Mouse (Mus musculus) embryonic facial prominence, embryonic 15.5 days (tissue): ENCODE data around the gene Npb. TPM values are rescaled to one million over a fixed set of nuclear protein-coding genes. Genes with fewer than 3 reads are reported as not detected.

Source experiments
- ATAC-seq: fragments of 200-750 bp; cut with Nextera tagmentation; 2 replicates; pipeline ENCODE4 v1.8.0; 2017; ENCODE audit warnings: low read depth, moderate TSS enrichment; ENCODE audit not compliant: insufficient number of reproducible peaks, low FRiP score, low TSS enrichment
- H3K27ac ChIP-seq: fragments of 300-500 bp; sonication (generic); replicated peaks from 2 replicates; pipeline ENCODE4 v1.5.1; 2015; ENCODE audit warnings: mild to moderate bottlenecking, inconsistent platforms
- H3K27me3 ChIP-seq: fragments of 300-500 bp; sonication (generic); 2 replicates; pipeline ENCODE4 v1.6.1; 2015; ENCODE audit warnings: inconsistent platforms
- H3K36me3 ChIP-seq: fragments of 300-500 bp; sonication (generic); 2 replicates; pipeline ENCODE4 v1.6.1; 2015; ENCODE audit warnings: mild to moderate bottlenecking, inconsistent platforms
- H3K4me1 ChIP-seq: fragments of 300-500 bp; sonication (generic); 2 replicates; pipeline ENCODE4 v1.6.1; 2015; ENCODE audit warnings: inconsistent platforms
- H3K4me2 ChIP-seq: fragments of 300-500 bp; sonication (generic); replicated peaks from 2 replicates; pipeline ENCODE4 v1.6.1; 2015; ENCODE audit warnings: mild to moderate bottlenecking, inconsistent platforms
- H3K4me3 ChIP-seq: fragments of 300-500 bp; sonication (generic); replicated peaks from 2 replicates; pipeline ENCODE4 v1.5.1; 2015; ENCODE audit warnings: mild to moderate bottlenecking, inconsistent platforms
- H3K9ac ChIP-seq: fragments of 300-500 bp; sonication (generic); 2 replicates; pipeline ENCODE4 v1.6.1; 2015; ENCODE audit warnings: inconsistent platforms
- H3K9me3 ChIP-seq: fragments of 300-500 bp; sonication (generic); replicated peaks from 2 replicates; pipeline ENCODE4 v1.6.1; 2016; ENCODE audit warnings: inconsistent platforms
- WGBS: fragments of 180-500 bp; shearing (Covaris S2); methylation state at CpG from one replicate; pipeline ENCODE4 v1.1.7; 2015; 5-methylcytosine and 5-hydroxymethylcytosine counted together
- polyA plus RNA-seq: library from polyadenylated mRNA; unstranded; fragments of >200 nt; fragmentation: Nextera tagmentation; extraction: Ambion mirVana; gene quantifications from 2 replicates; pipeline ENCODE4 v1.2.1, GENCODE M21; 2015

The Npb gene
- polyA plus RNA-seq, 1 experiment from 2014 or later, result 1.8 TPM

DNA sequence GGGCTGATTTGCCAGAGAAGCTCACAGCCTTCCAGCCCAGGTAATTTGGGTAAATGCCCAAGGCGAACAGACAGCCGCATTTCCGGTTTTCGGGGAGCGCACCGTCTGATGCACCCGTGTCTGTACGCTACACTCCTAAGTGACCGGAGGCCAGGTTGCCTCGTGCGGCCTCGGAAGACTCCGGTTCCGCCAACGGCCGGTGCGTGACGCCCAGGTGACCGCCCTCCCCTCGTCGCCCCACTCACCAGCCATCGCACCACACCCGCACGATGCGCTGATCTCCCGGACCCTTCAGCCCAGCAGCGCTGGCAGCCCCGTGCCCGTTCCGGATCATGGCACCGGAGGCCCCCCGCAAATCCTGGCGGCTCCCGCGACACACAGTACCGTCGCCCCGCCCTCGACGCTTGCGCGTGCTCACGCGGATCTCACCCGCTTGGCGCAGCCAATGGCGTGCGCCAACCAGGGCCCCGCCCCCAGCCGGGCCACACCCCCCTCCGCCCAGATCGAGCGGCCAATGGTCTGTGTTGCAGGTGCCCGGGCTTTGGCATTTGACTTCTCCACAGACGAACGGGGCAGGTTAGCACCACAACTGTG, 9.3 kb downstream of the Npb start, which contains the start of gene Pcyt2:
Gene Pcyt2, minus strand, starts transcription at position 418 of the 594 bp plus-strand sequence.
- under 1% methylated on average over 56 of the region's 56 CpGs for WGBS
- H3K27me3 ChIP-seq, result no peaks in the 10 kb centered on the region
- peak; percentile 91 for ATAC-seq
- H3K4me1 ChIP-seq, result peaks cover 19% of the 10 kb centered on the region
- H3K27ac ChIP-seq, result peak within 1 kb of the TSS; percentile 77
- H3K4me3 ChIP-seq, result peak within 1 kb of the TSS; percentile 80
- H3K4me2 ChIP-seq, result peak within 1 kb of the TSS; percentile 74
- no peaks in the 10 kb centered on the region for H3K9me3 ChIP-seq
- peak within 1 kb of the TSS; percentile 72 for H3K9ac ChIP-seq
- H3K36me3 ChIP-seq, result peaks cover 64% of the 10 kb centered on the region

GRCm38 (mm10) chr11:120618619-120619535, 10.6 kb downstream of the Npb start:
- Histone ChIP-seq H3K4me1 (peaks cover 21% of the 10 kb centered on the region), H3K27me3 (no peaks in the 10 kb centered on the region), H3K9me3 (no peaks in the 10 kb centered on the region), H3K4me2 (no peak overlapping the region), H3K4me3 (no peak overlapping the region), H3K9ac (no peak overlapping the region), H3K36me3 (peaks cover 60% of the 10 kb centered on the region), H3K27ac (no peak overlapping the region)
- ATAC-seq, result no peak
- 93% methylated on average over 25 of the region's 25 CpGs for WGBS

DNA sequence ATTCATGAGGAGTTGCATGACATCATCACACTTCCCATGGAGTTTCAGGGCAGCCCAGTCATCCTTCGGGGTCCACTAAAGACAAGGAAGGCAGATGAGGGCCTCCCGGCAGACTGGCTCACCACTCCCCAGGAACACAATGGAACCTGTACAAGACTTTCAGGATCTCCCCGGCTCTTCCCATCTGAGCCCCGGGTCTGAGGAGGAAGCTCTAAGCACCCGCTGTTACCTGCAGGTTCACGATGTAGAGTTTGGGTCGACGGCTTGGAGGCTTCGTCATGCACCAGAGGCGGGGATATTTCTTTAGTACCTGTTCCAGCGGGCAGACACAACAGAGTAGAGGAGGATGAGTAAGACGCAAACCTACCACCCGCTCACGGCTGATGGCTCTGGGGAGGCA, 11.9 kb downstream of the Npb start:
- Histone ChIP-seq H3K4me3 (no peak overlapping the region), H3K9ac (no peak overlapping the region), H3K27me3 (no peaks in the 10 kb centered on the region), H3K27ac (no peak overlapping the region), H3K4me1 (peaks cover 30% of the 10 kb centered on the region), H3K4me2 (no peak overlapping the region), H3K9me3 (no peaks in the 10 kb centered on the region), H3K36me3 (peaks cover 51% of the 10 kb centered on the region)
- ATAC-seq, result no peak
- WGBS, result 92% methylated on average over 14 of the region's 14 CpGs

DNA sequence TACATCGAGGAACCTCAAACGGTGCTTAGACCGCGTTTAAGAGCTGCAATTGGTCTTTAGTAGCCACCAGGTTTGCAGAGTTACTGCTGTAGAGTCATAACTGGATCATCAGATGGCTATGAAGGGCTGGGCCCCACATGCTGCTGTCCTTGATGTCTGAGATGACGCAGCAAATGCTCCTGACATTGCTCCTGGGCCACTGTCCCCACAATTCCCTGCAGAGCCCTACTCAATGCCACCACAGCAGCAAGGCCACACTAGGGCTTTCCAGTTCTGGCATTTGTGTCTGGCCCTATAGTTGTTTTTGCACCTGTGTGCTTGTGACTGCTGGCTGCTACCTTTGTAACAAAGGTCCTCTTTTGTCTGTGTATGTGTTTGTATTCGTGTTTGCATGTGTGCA, 14.5 kb downstream of the Npb start:
- no peak overlapping the region for H3K4me3 ChIP-seq
- H3K9me3 ChIP-seq, result no peaks in the 10 kb centered on the region
- 89% methylated on average over 6 of the region's 6 CpGs for WGBS
- H3K9ac ChIP-seq, result no peak overlapping the region
- peaks cover 56% of the 10 kb centered on the region for H3K36me3 ChIP-seq
- H3K27me3 ChIP-seq, result no peaks in the 10 kb centered on the region
- no peak overlapping the region for H3K27ac ChIP-seq
- no peak overlapping the region for H3K4me2 ChIP-seq
- no peak for ATAC-seq
- H3K4me1 ChIP-seq, result peaks cover 22% of the 10 kb centered on the region

- H3K27ac ChIP-seq, result peak overlapping the region; percentile 80
- H3K4me2 ChIP-seq, result peak overlapping the region; percentile 100
- peaks cover 20% of the 10 kb centered on the region for H3K4me1 ChIP-seq
- H3K9ac ChIP-seq, result peak overlapping the region; percentile 87
- ATAC-seq, result peak; percentile 67; the same call in 1 of the 2 replicates
- peak overlapping the region; percentile 100 for H3K4me3 ChIP-seq
- peaks cover 53% of the 10 kb centered on the region for H3K36me3 ChIP-seq
- no peaks in the 10 kb centered on the region for H3K9me3 ChIP-seq
- H3K27me3 ChIP-seq, result no peaks in the 10 kb centered on the region
- WGBS, result 13% methylated on average over 30 of the region's 30 CpGs
These were observed 15.8 kb downstream of the Npb start for GRCm38 (mm10) chr11:120623961-120624679.

- H3K4me2 ChIP-seq, result peak overlapping the region; percentile 100
- peak overlapping the region; percentile 80 for H3K27ac ChIP-seq
- H3K36me3 ChIP-seq, result peaks cover 57% of the 10 kb centered on the region
- peak overlapping the region; percentile 87 for H3K9ac ChIP-seq
- peak overlapping the region; percentile 100 for H3K4me3 ChIP-seq
- no peaks in the 10 kb centered on the region for H3K27me3 ChIP-seq
- H3K4me1 ChIP-seq, result peaks cover 25% of the 10 kb centered on the region
- peak; percentile 81 for ATAC-seq
- no peaks in the 10 kb centered on the region for H3K9me3 ChIP-seq
- WGBS, result 1% methylated on average over 53 of the region's 53 CpGs
These were observed 16.4 kb downstream of the Npb start for GRCm38 (mm10) chr11:120624680-120625111.

DNA sequence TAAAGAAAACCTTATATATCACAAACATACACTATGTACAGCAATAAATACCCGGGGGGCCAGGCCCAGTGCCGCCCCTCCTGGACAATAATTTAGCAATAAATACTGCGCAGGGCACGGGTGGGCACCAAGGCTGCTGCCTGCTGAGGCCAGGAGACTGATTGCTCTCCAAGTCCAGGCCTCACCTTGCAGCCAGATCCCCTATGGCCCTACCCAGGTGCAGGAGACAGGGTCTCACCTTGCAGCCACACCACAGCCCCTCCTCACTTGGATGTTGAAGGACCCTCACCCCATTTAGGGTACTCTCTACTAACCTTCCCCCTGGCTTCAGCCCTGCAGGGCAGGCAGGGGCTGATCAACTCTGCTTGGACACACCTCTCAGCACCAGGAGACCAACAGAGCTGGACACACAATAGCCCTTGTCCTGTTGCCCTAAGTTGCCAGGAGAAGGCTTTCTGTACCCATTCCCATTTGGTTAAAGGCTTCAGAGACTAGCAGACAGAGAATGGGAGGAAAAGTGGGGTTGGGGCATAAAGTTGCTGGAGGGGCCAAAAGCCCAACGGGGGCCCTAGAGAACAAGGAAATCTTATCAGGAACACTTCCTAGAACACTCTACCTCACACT, 17.0 kb downstream of the Npb start, which contains the start of gene Sirt7:
Gene Sirt7, minus strand, starts transcription at position 89 of the 624 bp plus-strand sequence.
- Histone ChIP-seq H3K36me3 (peaks cover 52% of the 10 kb centered on the region), H3K4me3 (peak within 1 kb of the TSS; percentile 100), H3K27ac (peak within 1 kb of the TSS; percentile 80), H3K4me1 (peaks cover 31% of the 10 kb centered on the region), H3K4me2 (peak within 1 kb of the TSS; percentile 100), H3K9me3 (no peaks in the 10 kb centered on the region), H3K9ac (peak within 1 kb of the TSS; percentile 87), H3K27me3 (no peaks in the 10 kb centered on the region)
- WGBS, result 21% methylated on average over 5 of the region's 5 CpGs
- peak; percentile 21 for ATAC-seq

- no peaks in the 10 kb centered on the region for H3K27me3 ChIP-seq
- H3K27ac ChIP-seq, result no peak overlapping the region
- no peaks in the 10 kb centered on the region for H3K9me3 ChIP-seq
- H3K36me3 ChIP-seq, result peaks cover 35% of the 10 kb centered on the region
- H3K9ac ChIP-seq, result no peak overlapping the region
- H3K4me1 ChIP-seq, result peaks cover 46% of the 10 kb centered on the region
- ATAC-seq, result no peak
- WGBS, result 89% methylated on average over 11 of the region's 11 CpGs
- H3K4me3 ChIP-seq, result no peak overlapping the region
- no peak overlapping the region for H3K4me2 ChIP-seq
These were observed 18.6 kb downstream of the Npb start for GRCm38 (mm10) chr11:120626785-120627467.

- Histone ChIP-seq H3K36me3 (peaks cover 31% of the 10 kb centered on the region), H3K27me3 (no peaks in the 10 kb centered on the region), H3K4me3 (no peak overlapping the region), H3K4me1 (peaks cover 52% of the 10 kb centered on the region), H3K9me3 (no peaks in the 10 kb centered on the region), H3K27ac (no peak overlapping the region), H3K4me2 (no peak overlapping the region), H3K9ac (no peak overlapping the region)
- 79% methylated on average over 22 of the region's 22 CpGs for WGBS
- no peak for ATAC-seq
These were observed 19.4 kb downstream of the Npb start for GRCm38 (mm10) chr11:120627468-120628300.
